Mouse (Mus musculus): ENCODE results near the gene Sorl1.
A peak's percentile ranks its signal among the peaks of the same experiment; 100 is the strongest.

Sorl1 gene

GRCm38 (mm10) chr9:42130793-42131760 is 7.0 kb upstream of the Sorl1 start:
- Histone ChIP-seq H3K36me3 (ENCODE audit: insufficient read depth, low read length) (no peaks in the 10 kb centered on the region), H3K4me3 (replicated peaks; ENCODE audit: low read length) (no peak overlapping the region)

DNA sequence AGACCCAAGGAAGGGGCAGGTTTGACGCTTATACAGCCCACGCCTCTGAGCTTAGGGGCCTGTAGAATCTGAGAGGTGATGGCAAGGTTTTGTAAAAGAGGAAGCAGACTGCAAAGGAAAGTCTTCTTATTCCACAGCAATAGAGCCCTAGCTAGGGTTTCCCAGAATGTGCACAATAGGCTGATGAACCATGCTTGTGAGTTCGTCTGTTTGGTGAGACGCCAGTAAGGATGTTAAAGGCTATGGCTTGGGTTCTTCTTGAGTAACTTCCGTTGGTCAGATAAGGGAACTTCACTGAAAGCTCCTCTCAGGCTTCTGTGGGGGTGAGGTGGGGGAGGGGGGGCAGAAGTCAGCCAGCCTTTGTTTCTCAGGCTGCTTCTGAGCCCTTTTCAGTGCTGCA is 3.9 kb upstream of the Sorl1 start:
- Histone ChIP-seq H3K9me3 (ENCODE audit: low read length) (no peaks in the 10 kb centered on the region), H3K4me1 (replicated peaks; ENCODE audit: low read depth, low read length) (peaks cover 46% of the 10 kb centered on the region), H3K36me3 (ENCODE audit: insufficient read depth, low read length) (no peaks in the 10 kb centered on the region), H3K4me3 (replicated peaks; ENCODE audit: low read length) (no peak overlapping the region), H3K27me3 (ENCODE audit: insufficient read depth, low read length) (peaks cover 15% of the 10 kb centered on the region)
- TF ChIP-seq NANOG (IDR thresholded peaks at IDR 0.05; ENCODE audit: borderline replicate concordance, low read length) (no peak), CTCF (conservative IDR thresholded peaks at IDR 0.05; ENCODE audit: low read length) (no peak), POU5F1 (IDR thresholded peaks at IDR 0.05; ENCODE audit: borderline replicate concordance, low read length) (no peak)

More at GRCm38 (mm10) chr9:42130793-42131760, 7.0 kb upstream of the Sorl1 start:
- H3K4me1 ChIP-seq (replicated peaks; ENCODE audit: low read depth, low read length), result peaks cover 23% of the 10 kb centered on the region
- H3K9me3 ChIP-seq (ENCODE audit: low read length), result peaks cover 4% of the 10 kb centered on the region; the same call in 1 of the 2 replicates
- TF ChIP-seq NANOG (IDR thresholded peaks at IDR 0.05; ENCODE audit: borderline replicate concordance, low read length) (no peak), POU5F1 (IDR thresholded peaks at IDR 0.05; ENCODE audit: borderline replicate concordance, low read length) (no peak), CTCF (conservative IDR thresholded peaks at IDR 0.05; ENCODE audit: low read length) (no peak)
- H3K27me3 ChIP-seq (ENCODE audit: insufficient read depth, low read length), result peaks cover 7% of the 10 kb centered on the region; the same call in 1 of the 2 replicates

DNA sequence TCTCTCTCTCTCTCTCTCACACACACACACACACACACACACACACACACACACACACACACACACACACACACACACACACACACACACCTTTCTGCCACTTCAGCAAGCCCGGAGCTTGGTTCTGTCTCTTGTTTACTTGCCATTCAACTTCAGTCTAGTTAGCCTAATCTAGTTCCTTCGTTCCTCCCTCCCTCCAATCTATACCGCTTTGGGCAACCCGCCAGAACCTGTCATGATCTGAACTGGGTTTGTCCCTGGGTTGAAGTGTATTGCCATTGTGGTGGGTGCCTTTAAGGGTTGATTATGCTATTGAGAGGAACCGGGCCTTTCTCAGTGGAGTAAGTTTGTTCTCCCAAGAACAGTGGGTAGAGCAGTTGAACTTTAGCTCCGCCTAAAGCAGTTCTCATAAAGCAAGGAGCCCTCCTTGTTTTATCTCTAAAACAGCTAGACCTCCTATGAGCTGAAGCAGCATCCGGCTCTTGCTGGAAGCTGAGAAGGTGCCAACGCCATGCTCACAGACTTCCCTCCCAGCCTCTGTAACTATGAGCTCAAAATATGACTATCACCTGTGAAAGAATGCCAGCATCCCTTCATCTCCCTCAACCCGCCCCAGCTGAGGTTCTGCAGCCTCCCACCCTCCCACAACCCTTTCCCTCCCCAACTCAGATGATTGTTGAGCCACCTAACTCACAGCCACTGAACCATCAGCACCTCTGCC is 1.3 kb upstream of the Sorl1 start:
- TF ChIP-seq CTCF (conservative IDR thresholded peaks at IDR 0.05; ENCODE audit: low read length) (no peak), POU5F1 (IDR thresholded peaks at IDR 0.05; ENCODE audit: borderline replicate concordance, low read length) (no peak), NANOG (IDR thresholded peaks at IDR 0.05; ENCODE audit: borderline replicate concordance, low read length) (no peak)
- Histone ChIP-seq H3K4me3 (replicated peaks; ENCODE audit: low read length) (no peak overlapping the region), H3K27me3 (ENCODE audit: insufficient read depth, low read length) (peaks cover 22% of the 10 kb centered on the region), H3K9me3 (ENCODE audit: low read length) (no peaks in the 10 kb centered on the region), H3K4me1 (replicated peaks; ENCODE audit: low read depth, low read length) (peaks cover 62% of the 10 kb centered on the region), H3K36me3 (ENCODE audit: insufficient read depth, low read length) (peaks cover 10% of the 10 kb centered on the region)

GRCm38 (mm10) chr9:42123204-42123603 is 893 bp downstream of the Sorl1 start:
- TF ChIP-seq CTCF (conservative IDR thresholded peaks at IDR 0.05; ENCODE audit: low read length) (no peak), NANOG (IDR thresholded peaks at IDR 0.05; ENCODE audit: borderline replicate concordance, low read length) (no peak), POU5F1 (IDR thresholded peaks at IDR 0.05; ENCODE audit: borderline replicate concordance, low read length) (no peak)
- Histone ChIP-seq H3K27me3 (ENCODE audit: insufficient read depth, low read length) (peaks cover 22% of the 10 kb centered on the region), H3K4me3 (replicated peaks; ENCODE audit: low read length) (peak overlapping the region; percentile 96), H3K36me3 (ENCODE audit: insufficient read depth, low read length) (peaks cover 24% of the 10 kb centered on the region), H3K4me1 (replicated peaks; ENCODE audit: low read depth, low read length) (peaks cover 68% of the 10 kb centered on the region), H3K9me3 (ENCODE audit: low read length) (no peaks in the 10 kb centered on the region)

GRCm38 (mm10) chr9:42122441-42122840 is 1.7 kb downstream of the Sorl1 start:
- TF ChIP-seq POU5F1 (IDR thresholded peaks at IDR 0.05; ENCODE audit: borderline replicate concordance, low read length) (no peak), CTCF (conservative IDR thresholded peaks at IDR 0.05; ENCODE audit: low read length) (no peak), NANOG (IDR thresholded peaks at IDR 0.05; ENCODE audit: borderline replicate concordance, low read length) (no peak)
- Histone ChIP-seq H3K4me3 (replicated peaks; ENCODE audit: low read length) (no peak overlapping the region; the same call in 1 of the 2 replicates), H3K36me3 (ENCODE audit: insufficient read depth, low read length) (peaks cover 29% of the 10 kb centered on the region), H3K4me1 (replicated peaks; ENCODE audit: low read depth, low read length) (peaks cover 68% of the 10 kb centered on the region), H3K27me3 (ENCODE audit: insufficient read depth, low read length) (peaks cover 22% of the 10 kb centered on the region), H3K9me3 (ENCODE audit: low read length) (no peaks in the 10 kb centered on the region)

- H3K4me3 ChIP-seq (replicated peaks; ENCODE audit: low read length), result no peak overlapping the region; the same call in 1 of the 2 replicates
- peaks cover 29% of the 10 kb centered on the region for H3K36me3 ChIP-seq (ENCODE audit: insufficient read depth, low read length)
- H3K4me1 ChIP-seq (replicated peaks; ENCODE audit: low read depth, low read length), result peaks cover 69% of the 10 kb centered on the region
- H3K9me3 ChIP-seq (ENCODE audit: low read length), result no peaks in the 10 kb centered on the region
- TF ChIP-seq POU5F1 (IDR thresholded peaks at IDR 0.05; ENCODE audit: borderline replicate concordance, low read length), result no peak
- TF ChIP-seq CTCF (conservative IDR thresholded peaks at IDR 0.05; ENCODE audit: low read length), result no peak
- no peak for TF ChIP-seq NANOG (IDR thresholded peaks at IDR 0.05; ENCODE audit: borderline replicate concordance, low read length)
- H3K27me3 ChIP-seq (ENCODE audit: insufficient read depth, low read length), result peaks cover 21% of the 10 kb centered on the region
Measured at GRCm38 (mm10) chr9:42121631-42122354, 2.3 kb downstream of the Sorl1 start.

DNA sequence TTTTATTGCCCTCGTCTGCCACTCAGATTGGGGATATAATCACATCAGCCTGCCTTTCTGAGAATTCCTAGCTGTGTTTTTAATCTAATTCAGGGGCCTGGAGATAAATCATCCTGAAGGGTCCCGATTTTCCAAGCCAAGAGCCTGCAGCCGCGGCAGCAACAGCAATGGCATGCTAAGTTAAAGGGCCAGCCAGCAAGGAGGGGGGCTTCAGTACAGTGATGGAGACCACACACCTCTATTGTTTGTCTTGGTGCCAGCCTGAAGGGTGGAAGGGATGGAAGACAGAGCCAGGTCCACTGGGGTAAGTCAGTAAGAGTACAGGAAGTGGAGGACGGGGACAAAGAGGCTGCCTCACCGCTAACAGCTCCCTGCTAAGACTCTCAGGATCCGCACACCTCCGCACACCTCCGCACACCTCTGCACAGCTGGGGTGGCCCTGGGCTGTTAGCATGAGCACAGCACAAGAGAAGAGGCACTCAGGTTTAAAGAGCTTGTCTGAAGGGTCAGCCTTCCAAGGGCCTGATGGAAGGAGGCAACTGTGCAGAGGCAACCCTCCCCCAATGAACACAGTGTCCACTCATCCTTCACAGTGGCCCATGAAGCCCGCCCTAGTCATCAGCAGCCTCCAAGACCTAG is 7.6 kb downstream of the Sorl1 start:
- H3K36me3 ChIP-seq (ENCODE audit: insufficient read depth, low read length), result peaks cover 27% of the 10 kb centered on the region
- no peak overlapping the region for H3K4me3 ChIP-seq (replicated peaks; ENCODE audit: low read length)
- H3K9me3 ChIP-seq (ENCODE audit: low read length), result no peaks in the 10 kb centered on the region
- H3K4me1 ChIP-seq (replicated peaks; ENCODE audit: low read depth, low read length), result peaks cover 79% of the 10 kb centered on the region
- TF ChIP-seq POU5F1 (IDR thresholded peaks at IDR 0.05; ENCODE audit: borderline replicate concordance, low read length) (no peak), CTCF (conservative IDR thresholded peaks at IDR 0.05; ENCODE audit: low read length) (no peak), NANOG (IDR thresholded peaks at IDR 0.05; ENCODE audit: borderline replicate concordance, low read length) (no peak)
- no peaks in the 10 kb centered on the region for H3K27me3 ChIP-seq (ENCODE audit: insufficient read depth, low read length)
